In genomic region chr8:125645757-125646478, GRCm38 (mm10) we compare ENCODE assay signal across 30 mouse cellular contexts. TPM values are rescaled to one million over a fixed set of nuclear protein-coding genes. Genes with fewer than 3 reads are reported as not detected.
DNase-seq lines count a peak whose midpoint lies in the region; ATAC-seq and TF ChIP-seq lines count a peak whose summit lies in the region.
"Had no signal": no experiment of that assay in that cellular context is flagged by ENCODE, and none has a peak within 500 bp of the region (broad histone marks: within the 10 kb centered on the region; RNA-seq: fewer than 3 reads in every experiment).

No protein-coding gene starts in this region.

- no peaks in the 10 kb centered on the region for H3K9me3 ChIP-seq in hindbrain, embryonic 16.5 days (ENCODE audit: control insufficient read depth, low read length)
- H3K9me3 ChIP-seq in hindbrain, embryonic 11.5 days (ENCODE audit: control insufficient read depth, low read length), result no peaks in the 10 kb centered on the region
- H3K9me3 ChIP-seq: heart, embryonic 10.5 days; heart, embryonic 15.5 days; hindbrain, embryonic 15.5 days; liver, embryonic 12.5 days had no signal

- H3K36me3 ChIP-seq in hindbrain, embryonic 16.5 days (ENCODE audit: control insufficient read depth, insufficient read depth, low read length), result no peaks in the 10 kb centered on the region
- H3K36me3 ChIP-seq in hindbrain, embryonic 11.5 days (ENCODE audit: control insufficient read depth, insufficient read depth, low read length), result no peaks in the 10 kb centered on the region
- H3K36me3 ChIP-seq: G1E; heart, embryonic 10.5 days; heart, embryonic 15.5 days; hindbrain, embryonic 15.5 days; liver, embryonic 12.5 days had no signal

- H3K27me3 ChIP-seq in hindbrain, embryonic 16.5 days (replicated peaks; ENCODE audit: control insufficient read depth, insufficient read depth, low read length), result no peaks in the 10 kb centered on the region
- H3K27me3 ChIP-seq in hindbrain, embryonic 11.5 days (ENCODE audit: control insufficient read depth, insufficient read depth, low read length), result no peaks in the 10 kb centered on the region
- H3K27me3 ChIP-seq: heart, embryonic 15.5 days; hindbrain, embryonic 15.5 days; liver, embryonic 12.5 days had no signal

- H3K27ac ChIP-seq in hindbrain, embryonic 16.5 days (ENCODE audit: low read depth, low read length), result no peak overlapping the region
- no peak overlapping the region for H3K27ac ChIP-seq in hindbrain, embryonic 11.5 days (ENCODE audit: low read depth, low read length)
- H3K27ac ChIP-seq: heart, embryonic 10.5 days; heart, embryonic 15.5 days; hindbrain, embryonic 15.5 days; liver, embryonic 12.5 days had no signal

- 0 out of 2 replicates have a peak, but pooled peaks have one; percentile 30 for ATAC-seq in hindbrain, embryonic 16.5 days
- no peak for ATAC-seq in hindbrain, embryonic 11.5 days (ENCODE audit: low FRiP score)
- no peak for ATAC-seq in erythroblast, adult 5-6 weeks (replicated peaks; ENCODE audit: low FRiP score, poor library complexity, severe bottlenecking)
- ATAC-seq: intestine, embryonic 16.5 days; liver, embryonic 12.5 days; liver, postnatal 0 days; lung, postnatal 0 days had no signal

- no peaks in the 10 kb centered on the region for H3K4me1 ChIP-seq in hindbrain, embryonic 16.5 days (ENCODE audit: control insufficient read depth, insufficient read depth, low read depth, low read length)
- H3K4me1 ChIP-seq in hindbrain, embryonic 11.5 days (replicated peaks; ENCODE audit: control insufficient read depth, insufficient read depth, low read length), result no peaks in the 10 kb centered on the region
- no peaks in the 10 kb centered on the region for H3K4me1 ChIP-seq in lung, adult 2 months (ENCODE audit: control insufficient read depth, insufficient read depth, low read length)
- H3K4me1 ChIP-seq: liver, embryonic 12.5 days had no signal

- no peak for DNase-seq in hindbrain, embryonic 11.5 days (ENCODE audit: low spot score)
- DNase-seq in retina, postnatal 1 day, result peak; percentile 64
- no peak for DNase-seq in retina, embryonic 14.5 days (ENCODE audit: low spot score)
- peak; percentile 41 for DNase-seq in NIH3T3 (ENCODE audit: low read depth)
- no peak for DNase-seq in lung, adult 2 months
- DNase-seq: adrenal gland, postnatal 36 days; B cell, adult 2 months; cerebellum, adult 2 months; cerebellum, postnatal 14 days; gastrocnemius, postnatal 10 days; kidney, adult 8-10 months; kidney, postnatal 10 days; layer of hippocampus, postnatal 36 days; left cerebral cortex, postnatal 4 days; liver, postnatal 0 days; lung, postnatal 4 days; midbrain, embryonic 14.5 days; right cerebral cortex, postnatal 14 days; thymus, postnatal 4 days had no signal

- H3K4me2 ChIP-seq in hindbrain, embryonic 16.5 days (ENCODE audit: low read length), result no peak overlapping the region
- H3K4me2 ChIP-seq in hindbrain, embryonic 11.5 days (replicated peaks; ENCODE audit: low read depth, low read length), result no peak overlapping the region
- H3K4me2 ChIP-seq: heart, embryonic 15.5 days; hindbrain, embryonic 15.5 days; liver, embryonic 12.5 days had no signal

- H3K9ac ChIP-seq in hindbrain, embryonic 16.5 days (ENCODE audit: low read depth, low read length), result no peak overlapping the region
- no peak overlapping the region for H3K9ac ChIP-seq in hindbrain, embryonic 11.5 days (ENCODE audit: low read depth, low read length)
- H3K9ac ChIP-seq: heart, embryonic 15.5 days; hindbrain, embryonic 15.5 days; liver, embryonic 12.5 days; liver, postnatal 0 days had no signal

- WGBS in hindbrain, embryonic 16.5 days, result 44% methylated on average over 10 of the region's 10 CpGs
- WGBS in hindbrain, embryonic 11.5 days, result 78% methylated on average over 10 of the region's 10 CpGs
- 71% methylated on average over 10 of the region's 10 CpGs for WGBS in lung, adult 2 months

- no peak overlapping the region for H3K4me3 ChIP-seq in hindbrain, embryonic 16.5 days (ENCODE audit: low read length)
- no peak overlapping the region for H3K4me3 ChIP-seq in hindbrain, embryonic 11.5 days (ENCODE audit: low read depth, low read length)
- no peak overlapping the region for H3K4me3 ChIP-seq in lung, adult 2 months (replicated peaks; ENCODE audit: extremely low read depth, low read depth, low read length)
- H3K4me3 ChIP-seq: erythroblast, embryonic 14.5 days; heart, embryonic 10.5 days; heart, embryonic 15.5 days; hindbrain, embryonic 15.5 days; liver, embryonic 12.5 days; megakaryocyte, embryonic 14.5 days had no signal

- TF ChIP-seq CTCF in lung, adult 2 months (IDR thresholded peaks at IDR 0.05; ENCODE audit: insufficient read depth, low read length), result no peak

- TF ChIP-seq POLR2A in lung, adult 2 months (IDR thresholded peaks at IDR 0.05; ENCODE audit: borderline replicate concordance, extremely low read depth, low read depth, low read length), result no peak

RNA-seq across cellular contexts. Expression of gene Map10, which starts 23.7 kb away (rescaled TPM):
- polyA plus RNA-seq in hindbrain, embryonic 16.5 days (2015; fragmentation: Nextera tagmentation; extraction: Ambion mirVana), result 6.3 and 6.7 TPM in 2 replicates
- 7.7 and 9.7 TPM in 2 replicates for polyA plus RNA-seq in hindbrain, embryonic 11.5 days (2014; fragmentation: Nextera tagmentation; extraction: Ambion mirVana)
- 2.0 and 2.6 TPM in 2 replicates for polyA plus RNA-seq in lung, adult 2 months (2012; rRNA removed)
- total RNA-seq in erythroblast, adult 5-6 weeks (2015; ENCODE audit: low replicate concordance), result 0.42 TPM in 1 of 2 replicates, not detected in the other
- total RNA-seq in erythroblast, adult 5-6 weeks (2017; ENCODE audit: low replicate concordance), result 0.14 TPM in 1 of 2 replicates, not detected in the other
- polyA plus RNA-seq: erythroblast, embryonic 14.5 days; G1E had no signal

Comparison
In these comparisons a context has a peak if more than half of its experiments do, and no peak if none do; other contexts are left out.
1. DNase-seq: peak in retina, postnatal 1 day (single experiment) and NIH3T3 (single experiment); none in hindbrain, embryonic 11.5 days (single experiment), retina, embryonic 14.5 days (single experiment) and lung, adult 2 months (single experiment).